Mouse (Mus musculus) heart, postnatal 0 days (tissue): ENCODE results near the gene Dpep3.

Experiments used
- CTCF ChIP-seq: IDR thresholded peaks from 2 replicates; pipeline ENCODE4 v1.5.1; 2016; ENCODE audit warnings: antibody characterized with exemption, control low read depth, low read depth
- EP300 ChIP-seq: IDR thresholded peaks from 2 replicates; pipeline ENCODE4 v1.6.1; 2016; ENCODE audit warnings: antibody characterized with exemption, low read depth

- TF ChIP-seq EP300 (no peak), CTCF (no peak)
Measured at GRCm38 (mm10) chr8:105964506-105965265, 14.5 kb downstream of the Dpep3 start.
